Mouse (Mus musculus): ENCODE data around the gene Baz2b.

DNA sequence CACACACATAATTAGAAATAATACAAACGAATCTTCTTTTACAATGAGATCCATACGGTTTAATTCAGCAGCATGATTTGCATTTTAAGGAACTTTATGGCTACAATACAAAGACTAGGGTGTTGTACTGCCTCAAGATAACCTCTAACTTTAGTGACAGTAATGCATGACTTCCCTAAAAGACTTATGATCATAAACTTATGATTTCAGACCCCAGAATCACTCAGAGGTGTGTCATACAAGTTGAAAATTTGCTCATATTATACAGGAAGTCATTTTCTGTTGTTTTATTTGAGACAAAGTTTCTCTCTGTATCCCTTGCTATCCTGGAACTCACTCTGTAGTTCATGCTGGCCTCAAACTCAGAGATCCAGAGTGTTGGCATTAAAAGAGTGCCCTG, 89.0 kb downstream of the Baz2b start:
- no peak for TF ChIP-seq CTCF (conservative IDR thresholded peaks at IDR 0.05; ENCODE audit: low read length)
- TF ChIP-seq POU5F1 (IDR thresholded peaks at IDR 0.05; ENCODE audit: borderline replicate concordance, low read length) = no peak
